Mouse (Mus musculus): ENCODE data around the gene Tbc1d20. TPM values are rescaled to one million over a fixed set of nuclear protein-coding genes. Genes with fewer than 3 reads are reported as not detected.
"Not testable (repeated sequence)": the region's sequence is repeated elsewhere in the genome, so short reads cannot be mapped to it uniquely, and the experiment has no call there.

Tbc1d20 gene
- polyA plus RNA-seq (2014; fragmentation: Nextera tagmentation; extraction: Ambion mirVana), result 25.1 and 25.7 TPM in 2 replicates

GRCm38 (mm10) chr2:152293727-152294475 is at the start of gene Tbc1d20:
TSS of gene Tbc1d20 (plus strand) at chr2:152293828.
- H3K4me2 ChIP-seq, result peak within 1 kb of the TSS; percentile 88
- H3K27me3 ChIP-seq (ENCODE audit: control insufficient read depth, insufficient read depth, low read length), result no peaks in the 10 kb centered on the region
- peaks cover 15% of the 10 kb centered on the region for H3K4me1 ChIP-seq (ENCODE audit: control insufficient read depth, insufficient read depth, low read length)
- H3K9ac ChIP-seq (ENCODE audit: low read depth, low read length), result peak within 1 kb of the TSS; percentile 95
- ATAC-seq (replicated peaks; ENCODE audit: insufficient number of reproducible peaks, low FRiP score, low TSS enrichment), result peak; percentile 95
- WGBS (ENCODE audit: insufficient replicate concordance), result under 1% methylated on average over 63 of the region's 70 CpGs
- H3K4me3 ChIP-seq (ENCODE audit: low read depth, low read length), result peak within 1 kb of the TSS; percentile 95
- H3K36me3 ChIP-seq (ENCODE audit: control insufficient read depth, insufficient read depth, low read length), result no peaks in the 10 kb centered on the region
- peak within 1 kb of the TSS; percentile 82 for H3K27ac ChIP-seq (ENCODE audit: low read depth, low read length)
- H3K9me3 ChIP-seq (replicated peaks; ENCODE audit: control insufficient read depth, low read length), result no peaks in the 10 kb centered on the region

DNA sequence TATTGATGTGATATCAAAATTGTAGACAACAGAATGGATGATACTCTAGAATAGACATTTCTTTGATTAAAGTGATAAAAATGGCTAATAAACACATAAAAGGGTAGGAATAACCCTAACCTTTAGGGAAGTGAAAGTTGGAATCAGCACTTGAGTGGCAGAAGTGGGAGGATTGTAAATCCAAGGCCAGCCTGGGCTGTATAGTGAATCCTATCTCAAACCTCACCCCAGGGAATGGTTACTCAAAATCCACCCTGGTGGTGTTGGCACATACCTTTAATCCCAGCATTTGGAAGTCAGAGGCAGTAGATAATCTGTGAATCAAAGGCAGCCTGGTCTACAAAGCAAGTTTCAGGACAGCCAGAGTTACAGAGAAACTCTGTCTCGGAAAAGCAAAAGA is 46.4 kb upstream of the Tbc1d20 start:
- H3K4me2 ChIP-seq, result no peak overlapping the region
- no peak overlapping the region for H3K4me3 ChIP-seq (ENCODE audit: low read depth, low read length)
- no peak overlapping the region for H3K9ac ChIP-seq (ENCODE audit: low read depth, low read length)
- ATAC-seq (replicated peaks; ENCODE audit: insufficient number of reproducible peaks, low FRiP score, low TSS enrichment), result no peak
- H3K9me3 ChIP-seq (replicated peaks; ENCODE audit: control insufficient read depth, low read length), result no peaks in the 10 kb centered on the region
- no peaks in the 10 kb centered on the region for H3K4me1 ChIP-seq (ENCODE audit: control insufficient read depth, insufficient read depth, low read length)
- no peaks in the 10 kb centered on the region for H3K27me3 ChIP-seq (ENCODE audit: control insufficient read depth, insufficient read depth, low read length)
- no peak overlapping the region for H3K27ac ChIP-seq (ENCODE audit: low read depth, low read length)
- 90% methylated on average over 1 of the region's 1 CpGs for WGBS (ENCODE audit: insufficient replicate concordance)
- H3K36me3 ChIP-seq (ENCODE audit: control insufficient read depth, insufficient read depth, low read length), result peaks cover 4% of the 10 kb centered on the region; the same call in 1 of the 2 replicates

DNA sequence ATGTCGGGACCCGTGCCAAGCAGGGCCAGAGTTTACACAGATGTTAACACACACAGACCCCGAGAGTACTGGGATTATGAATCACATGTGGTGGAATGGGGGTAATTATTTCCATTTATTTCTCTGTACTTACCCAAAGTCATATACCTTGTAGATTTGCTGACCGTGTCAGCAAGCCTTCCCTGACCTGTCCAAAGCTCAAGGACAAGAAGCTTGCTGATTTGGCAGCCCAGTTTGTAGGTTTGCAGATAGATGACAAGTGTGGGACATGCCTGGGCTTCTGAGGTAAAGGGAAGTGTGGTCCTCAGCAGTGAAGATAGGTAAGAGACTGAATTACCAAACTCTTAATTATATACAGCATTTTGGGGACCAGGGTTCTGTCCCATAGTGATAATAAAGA is 43.1 kb upstream of the Tbc1d20 start:
- H3K4me3 ChIP-seq (ENCODE audit: low read depth, low read length), result no peak overlapping the region
- no peak overlapping the region for H3K27ac ChIP-seq (ENCODE audit: low read depth, low read length)
- no peaks in the 10 kb centered on the region for H3K27me3 ChIP-seq (ENCODE audit: control insufficient read depth, insufficient read depth, low read length)
- WGBS (ENCODE audit: insufficient replicate concordance), result 58% methylated on average over 2 of the region's 4 CpGs
- H3K4me1 ChIP-seq (ENCODE audit: control insufficient read depth, insufficient read depth, low read length), result no peaks in the 10 kb centered on the region
- H3K9ac ChIP-seq (ENCODE audit: low read depth, low read length), result no peak overlapping the region
- peaks cover 11% of the 10 kb centered on the region for H3K36me3 ChIP-seq (ENCODE audit: control insufficient read depth, insufficient read depth, low read length)
- no peak for ATAC-seq (replicated peaks; ENCODE audit: insufficient number of reproducible peaks, low FRiP score, low TSS enrichment)
- H3K4me2 ChIP-seq, result no peak overlapping the region
- no peaks in the 10 kb centered on the region for H3K9me3 ChIP-seq (replicated peaks; ENCODE audit: control insufficient read depth, low read length)

GRCm38 (mm10) chr2:152259739-152260138 is 33.9 kb upstream of the Tbc1d20 start:
- WGBS (ENCODE audit: insufficient replicate concordance), result 83% methylated on average over 1 of the region's 1 CpGs
- peaks cover 16% of the 10 kb centered on the region for H3K36me3 ChIP-seq (ENCODE audit: control insufficient read depth, insufficient read depth, low read length)
- no peak overlapping the region for H3K9ac ChIP-seq (ENCODE audit: low read depth, low read length)
- H3K27ac ChIP-seq (ENCODE audit: low read depth, low read length), result no peak overlapping the region
- no peaks in the 10 kb centered on the region for H3K27me3 ChIP-seq (ENCODE audit: control insufficient read depth, insufficient read depth, low read length)
- no peak overlapping the region for H3K4me2 ChIP-seq
- no peaks in the 10 kb centered on the region for H3K4me1 ChIP-seq (ENCODE audit: control insufficient read depth, insufficient read depth, low read length)
- H3K4me3 ChIP-seq (ENCODE audit: low read depth, low read length), result no peak overlapping the region
- ATAC-seq (replicated peaks; ENCODE audit: insufficient number of reproducible peaks, low FRiP score, low TSS enrichment), result no peak
- H3K9me3 ChIP-seq (replicated peaks; ENCODE audit: control insufficient read depth, low read length), result no peaks in the 10 kb centered on the region

DNA sequence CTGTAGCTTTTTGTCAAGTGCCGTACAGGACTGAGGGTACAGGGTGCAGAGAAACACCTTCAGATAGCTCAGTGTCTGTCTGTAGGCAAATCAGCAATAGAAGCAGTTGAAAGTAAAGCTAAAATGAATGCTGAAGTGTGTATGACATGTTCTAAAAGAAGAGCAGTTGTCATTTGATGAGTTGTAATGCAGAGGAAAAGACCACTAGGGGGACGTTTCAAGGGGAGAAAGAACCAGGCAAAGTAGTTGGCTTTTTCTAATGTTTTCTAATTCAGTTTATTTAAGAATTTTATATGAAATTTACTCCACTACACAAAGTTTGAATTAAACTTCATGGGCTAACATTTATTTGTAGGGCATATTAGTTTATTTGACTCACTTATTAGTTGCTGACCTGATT is 20.0 kb upstream of the Tbc1d20 start:
- Histone ChIP-seq H3K27me3 (ENCODE audit: control insufficient read depth, insufficient read depth, low read length) (no peaks in the 10 kb centered on the region), H3K9me3 (replicated peaks; ENCODE audit: control insufficient read depth, low read length) (no peaks in the 10 kb centered on the region), H3K9ac (ENCODE audit: low read depth, low read length) (no peak overlapping the region), H3K4me3 (ENCODE audit: low read depth, low read length) (no peak overlapping the region), H3K4me2 (no peak overlapping the region), H3K36me3 (ENCODE audit: control insufficient read depth, insufficient read depth, low read length) (peaks cover 28% of the 10 kb centered on the region), H3K27ac (ENCODE audit: low read depth, low read length) (no peak overlapping the region), H3K4me1 (ENCODE audit: control insufficient read depth, insufficient read depth, low read length) (no peaks in the 10 kb centered on the region)
- WGBS (ENCODE audit: insufficient replicate concordance), result 76% methylated on average over 2 of the region's 2 CpGs
- no peak for ATAC-seq (replicated peaks; ENCODE audit: insufficient number of reproducible peaks, low FRiP score, low TSS enrichment)

GRCm38 (mm10) chr2:152281407-152281806 is 12.2 kb upstream of the Tbc1d20 start:
- Histone ChIP-seq H3K9me3 (replicated peaks; ENCODE audit: control insufficient read depth, low read length) (no peaks in the 10 kb centered on the region), H3K9ac (ENCODE audit: low read depth, low read length) (no peak overlapping the region), H3K27ac (ENCODE audit: low read depth, low read length) (no peak overlapping the region), H3K4me3 (ENCODE audit: low read depth, low read length) (no peak overlapping the region), H3K36me3 (ENCODE audit: control insufficient read depth, insufficient read depth, low read length) (peaks cover 16% of the 10 kb centered on the region), H3K4me2 (no peak overlapping the region), H3K4me1 (ENCODE audit: control insufficient read depth, insufficient read depth, low read length) (no peaks in the 10 kb centered on the region), H3K27me3 (ENCODE audit: control insufficient read depth, insufficient read depth, low read length) (no peaks in the 10 kb centered on the region)
- ATAC-seq (replicated peaks; ENCODE audit: insufficient number of reproducible peaks, low FRiP score, low TSS enrichment), result no peak
- WGBS (ENCODE audit: insufficient replicate concordance), result 97% methylated on average over 3 of the region's 3 CpGs

GRCm38 (mm10) chr2:152287560-152287959 is 6.1 kb upstream of the Tbc1d20 start:
- 93% methylated on average over 5 of the region's 5 CpGs for WGBS (ENCODE audit: insufficient replicate concordance)
- Histone ChIP-seq H3K4me2 (no peak overlapping the region), H3K9me3 (replicated peaks; ENCODE audit: control insufficient read depth, low read length) (no peaks in the 10 kb centered on the region), H3K27me3 (ENCODE audit: control insufficient read depth, insufficient read depth, low read length) (no peaks in the 10 kb centered on the region), H3K9ac (ENCODE audit: low read depth, low read length) (no peak overlapping the region), H3K36me3 (ENCODE audit: control insufficient read depth, insufficient read depth, low read length) (peaks cover 13% of the 10 kb centered on the region), H3K27ac (ENCODE audit: low read depth, low read length) (no peak overlapping the region), H3K4me3 (ENCODE audit: low read depth, low read length) (no peak overlapping the region), H3K4me1 (ENCODE audit: control insufficient read depth, insufficient read depth, low read length) (no peaks in the 10 kb centered on the region)
- no peak for ATAC-seq (replicated peaks; ENCODE audit: insufficient number of reproducible peaks, low FRiP score, low TSS enrichment)

GRCm38 (mm10) chr2:152288046-152288445 is 5.6 kb upstream of the Tbc1d20 start:
- 0 out of 2 replicates have a peak, but pooled peaks cover under 1% of the 10 kb centered on the region for H3K4me1 ChIP-seq (ENCODE audit: control insufficient read depth, insufficient read depth, low read length)
- H3K27ac ChIP-seq (ENCODE audit: low read depth, low read length), result no peak overlapping the region
- no peaks in the 10 kb centered on the region for H3K9me3 ChIP-seq (replicated peaks; ENCODE audit: control insufficient read depth, low read length)
- WGBS (ENCODE audit: insufficient replicate concordance), result 62% methylated on average over 8 of the region's 8 CpGs
- no peak for ATAC-seq (replicated peaks; ENCODE audit: insufficient number of reproducible peaks, low FRiP score, low TSS enrichment)
- no peak overlapping the region for H3K9ac ChIP-seq (ENCODE audit: low read depth, low read length)
- H3K4me3 ChIP-seq (ENCODE audit: low read depth, low read length), result no peak overlapping the region
- peaks cover 11% of the 10 kb centered on the region for H3K36me3 ChIP-seq (ENCODE audit: control insufficient read depth, insufficient read depth, low read length)
- H3K27me3 ChIP-seq (ENCODE audit: control insufficient read depth, insufficient read depth, low read length), result no peaks in the 10 kb centered on the region
- no peak overlapping the region for H3K4me2 ChIP-seq

- H3K9me3 ChIP-seq (replicated peaks; ENCODE audit: control insufficient read depth, low read length); H3K4me3 ChIP-seq (ENCODE audit: low read depth, low read length); H3K9ac ChIP-seq (ENCODE audit: low read depth, low read length); H3K27ac ChIP-seq (ENCODE audit: low read depth, low read length); H3K4me1 ChIP-seq (ENCODE audit: control insufficient read depth, insufficient read depth, low read length); H3K27me3 ChIP-seq (ENCODE audit: control insufficient read depth, insufficient read depth, low read length); H3K4me2 ChIP-seq; ATAC-seq (replicated peaks; ENCODE audit: insufficient number of reproducible peaks, low FRiP score, low TSS enrichment): not testable (repeated sequence)
- H3K36me3 ChIP-seq (ENCODE audit: control insufficient read depth, insufficient read depth, low read length), result peaks cover 11% of the 10 kb centered on the region
- WGBS (ENCODE audit: insufficient replicate concordance), result 76% methylated on average over 2 of the region's 2 CpGs
Measured at GRCm38 (mm10) chr2:152289623-152290022, 4.0 kb upstream of the Tbc1d20 start.
